Mouse (Mus musculus) spleen, postnatal 36 days (tissue): Measurements from ENCODE around the gene Mad1l1.
A peak's percentile ranks its signal among the peaks of the same experiment; 100 is the strongest.

ENCODE experiments used
- DNase-seq, 2 experiments: peaks; one replicate each; pipeline ENCODE4 v3.0.0; 2022; ENCODE audit warnings: low spot score in 2 of 2, mixed read lengths in 1 of 2

Mad1l1 gene

GRCm38 (mm10) chr5:140331615-140332512, 10.5 kb upstream of the Mad1l1 start, which contains the start of gene Mrm2:
Gene Mrm2 (minus strand): TSS chr5:140331898.
- peak; percentile 78 to 82 for DNase-seq

GRCm38 (mm10) chr5:140324058-140324457, 2.7 kb upstream of the Mad1l1 start:
- no peak for DNase-seq

DNA sequence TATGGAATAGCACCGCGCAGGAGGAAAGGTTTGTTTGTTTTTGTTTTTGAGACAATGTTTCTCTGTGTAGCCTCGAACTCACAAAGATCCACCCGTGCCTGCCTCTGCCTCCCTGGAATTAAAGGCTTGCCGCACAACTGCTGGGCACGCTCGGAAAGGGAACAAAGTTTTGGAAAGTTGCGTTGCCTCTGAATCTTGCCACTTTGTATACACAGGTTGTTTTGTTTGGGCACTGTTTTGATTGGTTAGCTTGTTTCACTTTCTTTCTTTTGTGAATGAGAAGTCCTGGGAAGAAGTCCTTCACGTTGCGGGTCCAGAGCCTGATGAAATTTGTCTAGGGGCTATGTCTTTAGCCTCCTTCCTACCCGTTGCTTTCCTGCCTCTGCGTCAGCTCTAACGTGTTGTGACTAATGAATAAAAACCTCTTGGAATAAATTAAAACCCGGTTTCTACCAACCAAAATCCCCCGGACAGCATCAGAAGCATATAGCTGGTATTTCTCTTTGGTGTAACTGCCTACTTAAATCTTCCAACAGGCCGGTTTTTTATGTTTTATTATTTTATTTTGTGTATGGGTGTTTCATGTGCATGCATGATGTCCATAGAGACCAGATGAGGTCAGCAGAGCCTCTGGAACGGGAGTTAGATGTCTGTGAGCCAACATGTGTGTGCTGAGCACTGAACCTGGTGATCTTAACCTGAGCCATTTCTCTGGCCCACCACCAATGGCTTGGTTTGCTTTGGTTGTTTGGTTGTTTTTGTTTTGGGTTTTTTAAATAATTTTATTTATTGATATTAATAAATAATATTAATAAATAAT, 614 bp upstream of the Mad1l1 start:
- DNase-seq = no peak

- DNase-seq = no peak
These were observed 4.6 kb downstream of the Mad1l1 start for GRCm38 (mm10) chr5:140316716-140317115.

DNA sequence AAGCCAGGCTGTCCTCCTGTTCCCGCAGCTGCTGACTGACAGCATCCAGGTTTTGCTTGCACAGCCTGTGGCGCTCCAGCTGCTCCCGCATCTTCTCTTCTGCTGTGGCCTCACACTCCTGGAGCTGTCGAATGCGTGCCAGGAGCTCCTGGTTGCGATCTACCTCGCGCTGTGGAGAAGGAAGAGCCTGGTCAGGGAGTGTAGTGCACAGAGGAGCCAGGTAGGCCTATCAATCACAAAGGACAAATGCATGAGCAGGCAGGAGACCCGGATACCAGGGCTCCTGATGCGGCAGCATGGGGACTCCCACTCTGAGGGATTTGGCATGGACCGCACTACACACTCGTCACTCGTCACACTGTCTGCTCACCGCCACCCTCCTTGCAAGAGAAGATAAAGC, 13.8 kb downstream of the Mad1l1 start:
- DNase-seq = no peak

DNA sequence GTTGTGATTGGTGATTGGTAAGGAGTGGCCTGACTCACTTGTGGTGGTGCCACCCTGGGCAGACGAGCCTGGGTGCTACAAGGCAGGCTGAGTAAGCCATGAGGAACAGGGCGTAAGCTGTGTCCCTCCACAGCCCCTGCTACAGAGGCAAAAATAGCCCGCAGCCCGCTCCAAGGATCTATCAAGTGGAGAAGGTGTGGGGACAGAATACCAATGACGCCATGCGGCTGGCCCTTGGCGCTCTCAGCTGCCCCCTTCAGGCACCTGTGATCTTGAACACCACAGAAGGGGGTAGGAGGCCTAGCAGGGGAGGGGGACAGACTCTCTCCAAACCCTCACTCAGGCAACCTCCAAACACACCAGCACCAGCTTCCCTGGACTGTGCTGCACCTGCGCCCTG, 15.3 kb downstream of the Mad1l1 start:
- no peak for DNase-seq

GRCm38 (mm10) chr5:140298291-140298690, 23.1 kb downstream of the Mad1l1 start:
- DNase-seq = no peak

DNA sequence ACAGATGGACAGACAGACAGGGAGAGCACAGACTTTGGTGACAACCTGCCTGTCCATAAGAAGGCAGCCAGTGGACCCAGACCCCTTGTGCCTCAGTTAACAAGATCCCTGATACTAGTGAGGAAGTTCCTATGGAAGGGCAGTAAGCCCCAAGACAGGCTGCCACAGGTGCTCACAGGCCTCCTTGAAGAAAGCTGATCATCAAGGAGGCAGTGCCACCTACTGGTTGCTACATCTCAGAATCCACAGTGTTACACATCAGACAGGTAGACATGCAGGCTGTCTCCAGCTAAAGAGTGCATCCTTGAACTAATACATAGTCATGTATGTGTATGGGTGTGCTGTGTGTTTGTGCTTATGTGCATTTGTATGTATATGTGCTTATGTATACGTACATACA, 29.2 kb downstream of the Mad1l1 start:
- DNase-seq = peak; percentile 41 to 50

DNA sequence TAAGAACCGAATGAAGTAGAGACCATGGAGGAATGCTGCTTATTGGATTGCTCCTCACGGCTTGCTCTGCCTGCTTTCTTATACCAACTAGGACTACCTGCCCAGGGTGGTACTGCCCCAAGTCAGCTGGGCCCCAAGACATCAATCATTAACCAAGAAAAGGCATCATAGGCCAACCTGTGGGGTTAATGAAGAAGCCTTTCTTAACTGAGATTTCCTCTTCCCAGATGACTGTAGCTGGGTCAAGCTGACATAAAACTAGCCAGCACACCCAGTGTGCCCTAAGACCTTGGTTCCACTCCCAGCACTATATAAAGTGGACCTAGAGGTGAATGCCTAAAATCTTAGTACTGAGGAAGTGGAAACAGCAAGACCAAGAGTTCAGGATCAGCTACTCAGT, 32.2 kb downstream of the Mad1l1 start:
- DNase-seq = no peak

DNA sequence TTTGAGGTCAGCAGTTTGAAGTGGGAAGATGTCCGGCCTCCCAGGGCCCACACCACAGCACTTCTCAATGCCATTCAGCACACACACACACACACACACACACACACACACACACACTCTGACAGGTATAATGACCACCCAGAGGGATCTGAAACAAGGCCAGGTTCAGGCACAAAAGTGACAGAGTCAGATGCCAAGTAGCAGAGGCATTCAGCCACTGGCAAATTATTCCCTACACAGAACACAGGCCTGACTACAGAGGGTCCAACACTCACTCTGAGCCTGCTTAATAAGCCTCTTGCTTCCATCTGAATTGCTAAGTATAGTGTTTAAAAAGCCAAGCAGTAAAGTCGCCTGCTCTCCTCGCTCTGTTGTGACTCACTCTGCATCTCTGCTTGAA, 33.1 kb downstream of the Mad1l1 start:
- DNase-seq = no peak

DNA sequence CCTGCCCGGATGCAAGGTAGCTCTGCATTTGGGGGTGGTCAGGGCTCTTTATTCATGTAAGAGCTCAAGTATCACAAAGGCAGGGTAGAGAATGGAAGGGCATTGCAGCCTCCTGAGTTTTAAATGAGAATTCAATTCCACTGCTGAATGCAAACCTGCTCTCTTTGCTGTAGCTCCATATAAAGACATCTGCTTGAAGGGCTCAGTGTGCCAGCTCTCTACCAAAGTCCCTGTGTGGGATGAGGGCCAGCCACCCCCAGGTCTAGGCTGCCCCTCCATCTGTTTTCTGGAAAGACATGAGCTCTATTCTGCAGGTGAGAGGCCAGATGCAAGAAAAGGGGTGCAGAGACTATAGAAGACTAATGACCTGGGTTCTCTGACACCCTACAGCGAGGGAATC, 36.6 kb downstream of the Mad1l1 start:
- DNase-seq = no peak

- DNase-seq = no peak
These were observed 37.3 kb downstream of the Mad1l1 start for GRCm38 (mm10) chr5:140284011-140284410.

GRCm38 (mm10) chr5:140282900-140283299, 38.5 kb downstream of the Mad1l1 start:
- DNase-seq = no peak

GRCm38 (mm10) chr5:140282376-140282775, 39.0 kb downstream of the Mad1l1 start:
- no peak for DNase-seq

DNA sequence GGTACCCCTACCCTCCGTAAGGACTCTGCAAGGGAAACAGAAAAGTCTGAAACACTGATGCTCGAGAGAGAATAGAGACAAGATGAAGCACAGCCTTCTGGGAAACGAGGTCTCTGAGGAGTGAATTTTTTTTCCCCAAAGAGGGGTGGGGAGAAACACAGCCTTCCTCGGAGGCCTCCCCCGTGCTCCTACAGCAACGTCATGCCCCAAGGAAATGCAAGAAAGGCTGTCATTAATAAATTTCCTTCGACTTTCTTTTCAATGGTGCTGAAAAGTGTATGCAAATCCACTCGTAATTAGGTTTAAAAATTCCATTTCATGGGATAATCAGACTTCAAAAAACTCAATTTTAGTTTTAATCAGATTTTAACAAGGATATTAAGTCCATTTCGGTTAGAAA, 41.1 kb downstream of the Mad1l1 start:
- no peak for DNase-seq

- DNase-seq = no peak
These were observed 44.6 kb downstream of the Mad1l1 start for GRCm38 (mm10) chr5:140276779-140277178.

DNA sequence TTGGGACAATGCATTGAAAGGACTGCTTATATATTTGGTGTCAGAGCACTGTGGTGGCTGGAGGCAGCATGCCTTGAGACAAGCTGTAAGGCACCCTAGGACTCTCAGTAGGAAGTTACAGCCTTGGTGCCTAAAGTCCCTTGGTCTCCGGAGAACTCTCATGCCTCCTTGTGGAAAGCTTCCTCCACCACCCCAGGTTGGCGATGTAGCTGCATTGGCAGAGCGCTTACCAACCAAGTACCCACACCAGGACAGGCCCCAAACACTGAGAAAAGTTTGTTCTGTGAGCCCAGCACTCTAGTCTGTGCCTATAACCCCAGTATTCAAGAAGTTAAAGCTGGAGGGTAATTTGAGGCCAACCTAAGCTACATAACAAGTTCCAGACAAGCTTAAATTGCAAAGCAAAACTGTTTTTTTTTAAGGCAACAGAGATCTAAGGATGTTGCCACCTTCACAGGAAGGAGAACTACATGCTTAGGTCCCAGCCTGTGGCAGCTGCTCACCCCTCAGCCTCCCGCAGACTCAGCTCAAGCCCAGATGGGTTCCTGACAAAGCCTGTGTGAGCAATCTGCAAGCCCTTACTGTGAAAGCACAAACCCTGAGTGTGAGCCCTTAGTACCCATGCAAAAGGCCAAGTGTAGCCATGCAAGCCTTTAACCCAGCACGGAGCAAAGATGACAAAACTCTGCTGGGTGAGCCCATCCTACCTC, 50.2 kb downstream of the Mad1l1 start:
- DNase-seq = no peak

GRCm38 (mm10) chr5:140268396-140268795, 53.0 kb downstream of the Mad1l1 start:
- no peak for DNase-seq

DNA sequence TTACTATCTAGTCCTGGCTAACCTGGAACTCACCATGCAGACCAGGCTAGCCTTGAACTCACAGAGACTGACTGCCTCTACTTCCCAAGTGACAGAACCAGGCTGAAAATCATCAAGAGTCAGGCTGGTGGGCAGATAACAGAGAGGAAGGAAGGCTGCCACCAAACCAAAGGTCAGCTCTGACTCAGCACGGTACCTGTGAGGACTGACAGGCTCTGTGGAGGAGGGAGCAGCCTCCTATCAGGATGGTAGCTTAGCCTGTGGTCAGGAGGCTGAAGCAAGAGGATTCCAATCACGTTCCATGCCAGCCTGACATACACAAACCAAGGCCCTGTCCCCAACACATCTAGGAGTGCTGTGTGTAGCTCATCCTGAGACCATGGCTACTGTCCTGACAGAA, 54.3 kb downstream of the Mad1l1 start:
- no peak for DNase-seq

- no peak for DNase-seq
These were observed 56.4 kb downstream of the Mad1l1 start for GRCm38 (mm10) chr5:140264825-140265575.
